Mouse (Mus musculus): ENCODE results near the gene Gtf3c6. TPM values are rescaled to one million over a fixed set of nuclear protein-coding genes. Genes with fewer than 3 reads are reported as not detected.

The Gtf3c6 gene
- polyA plus RNA-seq, 1 experiment from 2014 or later: 91.5 TPM

- WGBS: 88% methylated on average over 3 of the region's 3 CpGs
- DNase-seq (no peak), ATAC-seq (ENCODE audit: low FRiP score, low TSS enrichment) (no peak)
- Histone ChIP-seq H3K9ac (replicated peaks; ENCODE audit: low read length) (no peak overlapping the region), H3K9me3 (ENCODE audit: control insufficient read depth, low read length) (no peaks in the 10 kb centered on the region), H3K27ac (replicated peaks; ENCODE audit: low read depth, low read length) (no peak overlapping the region), H3K36me3 (ENCODE audit: control insufficient read depth, insufficient read depth, low read length) (no peaks in the 10 kb centered on the region), H3K4me1 (ENCODE audit: control insufficient read depth, insufficient read depth, low read length) (no peaks in the 10 kb centered on the region), H3K27me3 (ENCODE audit: control insufficient read depth, insufficient read depth, low read length) (no peaks in the 10 kb centered on the region), H3K4me2 (ENCODE audit: low read length) (no peak overlapping the region), H3K4me3 (replicated peaks; ENCODE audit: low read depth, low read length) (no peak overlapping the region)
Observed at GRCm38 (mm10) chr10:40264920-40265319, 7.0 kb upstream of the Gtf3c6 start.

- 80% methylated on average over 4 of the region's 4 CpGs for WGBS
- H3K27ac ChIP-seq (replicated peaks; ENCODE audit: low read depth, low read length): no peak overlapping the region
- no peak overlapping the region for H3K4me2 ChIP-seq (ENCODE audit: low read length)
- no peaks in the 10 kb centered on the region for H3K27me3 ChIP-seq (ENCODE audit: control insufficient read depth, insufficient read depth, low read length)
- no peak for DNase-seq
- H3K4me1 ChIP-seq (ENCODE audit: control insufficient read depth, insufficient read depth, low read length): peaks cover 1% of the 10 kb centered on the region; the same call in 1 of the 2 replicates
- ATAC-seq (ENCODE audit: low FRiP score, low TSS enrichment): no peak
- no peak overlapping the region for H3K4me3 ChIP-seq (replicated peaks; ENCODE audit: low read depth, low read length)
- no peak overlapping the region for H3K9ac ChIP-seq (replicated peaks; ENCODE audit: low read length)
- no peaks in the 10 kb centered on the region for H3K9me3 ChIP-seq (ENCODE audit: control insufficient read depth, low read length)
- no peaks in the 10 kb centered on the region for H3K36me3 ChIP-seq (ENCODE audit: control insufficient read depth, insufficient read depth, low read length)
Observed at GRCm38 (mm10) chr10:40263691-40264090, 5.8 kb upstream of the Gtf3c6 start.

GRCm38 (mm10) chr10:40262200-40262599, 4.3 kb upstream of the Gtf3c6 start:
- WGBS: 91% methylated on average over 6 of the region's 6 CpGs
- ATAC-seq (ENCODE audit: low FRiP score, low TSS enrichment): no peak

GRCm38 (mm10) chr10:40260305-40260704, 2.4 kb upstream of the Gtf3c6 start:
- Histone ChIP-seq H3K4me2 (ENCODE audit: low read length) (no peak overlapping the region), H3K36me3 (ENCODE audit: control insufficient read depth, insufficient read depth, low read length) (no peaks in the 10 kb centered on the region), H3K4me3 (replicated peaks; ENCODE audit: low read depth, low read length) (no peak overlapping the region), H3K27me3 (ENCODE audit: control insufficient read depth, insufficient read depth, low read length) (no peaks in the 10 kb centered on the region), H3K4me1 (ENCODE audit: control insufficient read depth, insufficient read depth, low read length) (peaks cover 2% of the 10 kb centered on the region; the same call in 1 of the 2 replicates), H3K9ac (replicated peaks; ENCODE audit: low read length) (no peak overlapping the region), H3K9me3 (ENCODE audit: control insufficient read depth, low read length) (no peaks in the 10 kb centered on the region), H3K27ac (replicated peaks; ENCODE audit: low read depth, low read length) (no peak overlapping the region)
- whole genome bisulfite sequencing: 55% methylated on average over 5 of the region's 5 CpGs
- ATAC-seq (ENCODE audit: low FRiP score, low TSS enrichment) (no peak), DNase-seq (no peak)

More at GRCm38 (mm10) chr10:40262200-40262599, 4.3 kb upstream of the Gtf3c6 start:
- DNase-seq: no peak
- Histone ChIP-seq H3K27me3 (ENCODE audit: control insufficient read depth, insufficient read depth, low read length) (no peaks in the 10 kb centered on the region), H3K9me3 (ENCODE audit: control insufficient read depth, low read length) (no peaks in the 10 kb centered on the region), H3K4me1 (ENCODE audit: control insufficient read depth, insufficient read depth, low read length) (peaks cover 2% of the 10 kb centered on the region; the same call in 1 of the 2 replicates), H3K36me3 (ENCODE audit: control insufficient read depth, insufficient read depth, low read length) (no peaks in the 10 kb centered on the region), H3K27ac (replicated peaks; ENCODE audit: low read depth, low read length) (no peak overlapping the region), H3K9ac (replicated peaks; ENCODE audit: low read length) (no peak overlapping the region), H3K4me2 (ENCODE audit: low read length) (no peak overlapping the region), H3K4me3 (replicated peaks; ENCODE audit: low read depth, low read length) (no peak overlapping the region)

GRCm38 (mm10) chr10:40259542-40259941, 1.6 kb upstream of the Gtf3c6 start:
- no peak for DNase-seq
- Histone ChIP-seq H3K36me3 (ENCODE audit: control insufficient read depth, insufficient read depth, low read length) (no peaks in the 10 kb centered on the region), H3K9ac (replicated peaks; ENCODE audit: low read length) (no peak overlapping the region), H3K4me1 (ENCODE audit: control insufficient read depth, insufficient read depth, low read length) (peaks cover 2% of the 10 kb centered on the region; the same call in 1 of the 2 replicates), H3K27ac (replicated peaks; ENCODE audit: low read depth, low read length) (no peak overlapping the region), H3K4me2 (ENCODE audit: low read length) (no peak overlapping the region), H3K27me3 (ENCODE audit: control insufficient read depth, insufficient read depth, low read length) (no peaks in the 10 kb centered on the region), H3K9me3 (ENCODE audit: control insufficient read depth, low read length) (no peaks in the 10 kb centered on the region), H3K4me3 (replicated peaks; ENCODE audit: low read depth, low read length) (no peak overlapping the region)
- WGBS: 17% methylated on average over 8 of the region's 8 CpGs
- ATAC-seq (ENCODE audit: low FRiP score, low TSS enrichment): no peak

- Histone ChIP-seq H3K4me2 (ENCODE audit: low read length) (peak overlapping the region; percentile 74), H3K27ac (replicated peaks; ENCODE audit: low read depth, low read length) (peak overlapping the region; percentile 92), H3K9ac (replicated peaks; ENCODE audit: low read length) (no peak overlapping the region), H3K4me3 (replicated peaks; ENCODE audit: low read depth, low read length) (peak overlapping the region; percentile 64), H3K9me3 (ENCODE audit: control insufficient read depth, low read length) (no peaks in the 10 kb centered on the region), H3K4me1 (ENCODE audit: control insufficient read depth, insufficient read depth, low read length) (peaks cover 2% of the 10 kb centered on the region; the same call in 1 of the 2 replicates), H3K36me3 (ENCODE audit: control insufficient read depth, insufficient read depth, low read length) (peaks cover 5% of the 10 kb centered on the region), H3K27me3 (ENCODE audit: control insufficient read depth, insufficient read depth, low read length) (no peaks in the 10 kb centered on the region)
- DNase-seq (peak; percentile 83), ATAC-seq (ENCODE audit: low FRiP score, low TSS enrichment) (no peak)
- 5% methylated on average over 5 of the region's 5 CpGs for WGBS
Observed at GRCm38 (mm10) chr10:40258976-40259375, 1.1 kb upstream of the Gtf3c6 start.

GRCm38 (mm10) chr10:40258401-40258966, 576 bp upstream of the Gtf3c6 start:
- H3K36me3 ChIP-seq (ENCODE audit: control insufficient read depth, insufficient read depth, low read length): peaks cover 8% of the 10 kb centered on the region
- no peaks in the 10 kb centered on the region for H3K9me3 ChIP-seq (ENCODE audit: control insufficient read depth, low read length)
- peak overlapping the region; percentile 92 for H3K27ac ChIP-seq (replicated peaks; ENCODE audit: low read depth, low read length)
- under 1% methylated on average over 12 of the region's 12 CpGs for WGBS
- ATAC-seq (ENCODE audit: low FRiP score, low TSS enrichment) (peak; percentile 70), DNase-seq (peak; percentile 91)
- no peak overlapping the region for H3K9ac ChIP-seq (replicated peaks; ENCODE audit: low read length)
- peak overlapping the region; percentile 64 for H3K4me3 ChIP-seq (replicated peaks; ENCODE audit: low read depth, low read length)
- H3K4me2 ChIP-seq (ENCODE audit: low read length): peak overlapping the region; percentile 74
- H3K4me1 ChIP-seq (ENCODE audit: control insufficient read depth, insufficient read depth, low read length): peaks cover 2% of the 10 kb centered on the region; the same call in 1 of the 2 replicates
- no peaks in the 10 kb centered on the region for H3K27me3 ChIP-seq (ENCODE audit: control insufficient read depth, insufficient read depth, low read length)

- Histone ChIP-seq H3K9ac (replicated peaks; ENCODE audit: low read length) (peak overlapping the region; percentile 89), H3K4me3 (replicated peaks; ENCODE audit: low read depth, low read length) (peak overlapping the region; percentile 64), H3K27me3 (ENCODE audit: control insufficient read depth, insufficient read depth, low read length) (no peaks in the 10 kb centered on the region), H3K4me1 (ENCODE audit: control insufficient read depth, insufficient read depth, low read length) (peaks cover 2% of the 10 kb centered on the region; the same call in 1 of the 2 replicates), H3K36me3 (ENCODE audit: control insufficient read depth, insufficient read depth, low read length) (peaks cover 25% of the 10 kb centered on the region), H3K4me2 (ENCODE audit: low read length) (peak overlapping the region; percentile 74), H3K9me3 (ENCODE audit: control insufficient read depth, low read length) (no peaks in the 10 kb centered on the region), H3K27ac (replicated peaks; ENCODE audit: low read depth, low read length) (peak overlapping the region; percentile 92)
- 2% methylated on average over 5 of the region's 5 CpGs for WGBS
- DNase-seq (peak; percentile 84), ATAC-seq (ENCODE audit: low FRiP score, low TSS enrichment) (peak; percentile 81)
Observed at GRCm38 (mm10) chr10:40256716-40257115, 1.2 kb downstream of the Gtf3c6 start.

- H3K9ac ChIP-seq (replicated peaks; ENCODE audit: low read length): no peak overlapping the region
- no peaks in the 10 kb centered on the region for H3K9me3 ChIP-seq (ENCODE audit: control insufficient read depth, low read length)
- ATAC-seq (ENCODE audit: low FRiP score, low TSS enrichment) (no peak), DNase-seq (no peak)
- no peaks in the 10 kb centered on the region for H3K27me3 ChIP-seq (ENCODE audit: control insufficient read depth, insufficient read depth, low read length)
- H3K27ac ChIP-seq (replicated peaks; ENCODE audit: low read depth, low read length): no peak overlapping the region
- H3K4me1 ChIP-seq (ENCODE audit: control insufficient read depth, insufficient read depth, low read length): peaks cover 6% of the 10 kb centered on the region; the same call in 1 of the 2 replicates
- H3K4me2 ChIP-seq (ENCODE audit: low read length): no peak overlapping the region
- H3K36me3 ChIP-seq (ENCODE audit: control insufficient read depth, insufficient read depth, low read length): peaks cover 61% of the 10 kb centered on the region
- H3K4me3 ChIP-seq (replicated peaks; ENCODE audit: low read depth, low read length): no peak overlapping the region
- 95% methylated on average over 6 of the region's 6 CpGs for WGBS
Observed at GRCm38 (mm10) chr10:40250969-40251368, 6.9 kb downstream of the Gtf3c6 start.

All from midbrain, embryonic 14.5 days (tissue).